Mouse (Mus musculus) c-Kit-positive CD71-positive TER-119-positive erythroid progenitor cells, embryonic 14.5 days (primary cell): Measurements from ENCODE around the gene Pax8.

ENCODE experiments used
- DNase-seq: peaks from one replicate; pipeline ENCODE4 v3.0.0-alpha.2; 2013; ENCODE audit warnings: low spot score

Gene Pax8

GRCm38 (mm10) chr2:24413677-24414076, 61.7 kb downstream of the Pax8 start:
- no peak for DNase-seq

- no peak for DNase-seq
Measured at GRCm38 (mm10) chr2:24413172-24413571, 62.2 kb downstream of the Pax8 start.

GRCm38 (mm10) chr2:24409166-24409565, 66.2 kb downstream of the Pax8 start:
- DNase-seq: peak; percentile 55

- DNase-seq: no peak
Measured at GRCm38 (mm10) chr2:24407701-24408485, 67.5 kb downstream of the Pax8 start.

- DNase-seq: no peak
Measured at GRCm38 (mm10) chr2:24405345-24406012, 69.9 kb downstream of the Pax8 start.

- no peak for DNase-seq
Measured at GRCm38 (mm10) chr2:24400711-24401110, 74.7 kb downstream of the Pax8 start.

- no peak for DNase-seq
Measured at GRCm38 (mm10) chr2:24397115-24397514, 78.3 kb downstream of the Pax8 start.

GRCm38 (mm10) chr2:24393251-24393650, 82.1 kb downstream of the Pax8 start:
- DNase-seq: no peak

GRCm38 (mm10) chr2:24387361-24388283, 87.8 kb downstream of the Pax8 start:
- no peak for DNase-seq

- DNase-seq: no peak
Measured at GRCm38 (mm10) chr2:24386964-24387320, 88.5 kb downstream of the Pax8 start.

GRCm38 (mm10) chr2:24386158-24386963, 89.0 kb downstream of the Pax8 start:
- peak; percentile 48 for DNase-seq

GRCm38 (mm10) chr2:24385111-24385961, 90.1 kb downstream of the Pax8 start:
- DNase-seq: peak; percentile 85

GRCm38 (mm10) chr2:24384393-24384792, 91.0 kb downstream of the Pax8 start:
- DNase-seq: no peak

- DNase-seq: no peak
Measured at GRCm38 (mm10) chr2:24383636-24384035, 91.8 kb downstream of the Pax8 start.

- no peak for DNase-seq
Measured at GRCm38 (mm10) chr2:24382456-24383230, 92.8 kb downstream of the Pax8 start.

- no peak for DNase-seq
Measured at GRCm38 (mm10) chr2:24378747-24379450, 96.5 kb downstream of the Pax8 start.
